Mouse (Mus musculus) frontal cortex, postnatal 10 days (tissue): ENCODE measurements at regions not wholly inside any gene's neighbourhood (a gene's known extent, or its start where the extent isn't known, plus 50 kb on each side); places are given as distances from the start of the nearest gene placed in this dataset.
A peak's percentile ranks its signal among the peaks of the same experiment; 100 is the strongest.

Experiments
- DNase-seq, 2 experiments: peaks; one replicate each; pipeline ENCODE4 v3.0.0; 2022; ENCODE audit warnings: low spot score in 2 of 2, mixed read lengths in 1 of 2

DNA sequence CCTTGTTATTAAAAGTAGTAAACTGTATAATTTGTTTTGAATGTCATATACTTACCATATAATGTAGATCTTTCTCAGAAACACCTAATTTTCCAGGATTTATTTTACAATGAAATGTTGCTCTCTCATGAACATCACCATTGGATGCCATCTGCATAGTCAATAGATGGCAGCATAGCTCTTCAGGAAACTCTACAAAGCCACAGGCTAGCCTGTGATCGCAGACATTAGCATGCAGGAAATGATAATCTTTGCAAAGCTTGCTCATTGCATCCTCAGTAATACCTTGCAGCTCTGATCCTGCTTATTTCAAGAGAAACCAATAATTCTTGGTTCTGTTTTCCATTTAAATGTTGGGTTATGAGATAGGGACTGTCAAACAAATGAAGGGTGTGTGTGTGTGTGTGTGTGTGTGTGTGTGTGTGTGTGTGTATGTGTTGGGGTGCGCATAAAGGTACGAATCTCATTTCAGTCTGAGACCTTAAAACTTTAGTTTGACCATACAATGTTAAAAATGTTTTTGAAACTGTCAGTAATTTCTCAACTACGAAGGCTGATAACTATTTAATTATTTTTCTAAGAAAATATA, 1595.1 kb upstream of the Pcdh10 start:
- DNase-seq, result peak in 1 of 2 experiments; percentile 10

DNA sequence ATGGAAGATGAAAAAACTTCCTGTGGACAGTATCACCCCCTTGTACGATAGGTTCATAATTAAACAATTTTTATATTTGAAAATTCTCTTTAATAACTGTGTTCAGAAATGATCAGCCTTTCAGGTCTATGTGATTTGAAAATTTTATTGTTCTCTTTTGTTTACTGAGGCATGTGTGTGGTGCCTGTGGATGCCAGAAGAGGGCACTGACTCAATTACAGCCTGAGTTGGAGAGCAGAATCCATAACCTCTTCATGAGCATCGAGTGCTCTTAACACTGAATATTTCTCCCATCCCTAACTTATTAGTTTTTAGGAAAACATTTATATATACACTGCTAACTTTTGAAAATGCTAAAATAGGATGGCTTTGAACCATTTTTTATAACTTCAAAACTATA, 1594.0 kb upstream of the Pcdh10 start:
- DNase-seq, result no peak
